Mouse (Mus musculus): ENCODE measurements at regions not wholly inside any gene's neighbourhood (a gene's known extent, or its start where the extent isn't known, plus 50 kb on each side); places are given as distances from the start of the nearest gene placed in this dataset.

GRCm38 (mm10) chr10:16600041-16600440 is 1123.0 kb upstream of the Cited2 start:
- DNase-seq: no peak

- DNase-seq: no peak
These were observed 1122.3 kb upstream of the Cited2 start for GRCm38 (mm10) chr10:16600551-16601224.

GRCm38 (mm10) chr10:16601225-16601595 is 1121.8 kb upstream of the Cited2 start:
- DNase-seq: no peak

- no peak for DNase-seq
These were observed 1114.7 kb upstream of the Cited2 start for GRCm38 (mm10) chr10:16608339-16608738.

- DNase-seq: no peak
These were observed 1104.3 kb upstream of the Cited2 start for GRCm38 (mm10) chr10:16618752-16619151.

GRCm38 (mm10) chr10:16619584-16619983 is 1103.4 kb upstream of the Cited2 start:
- DNase-seq: no peak

GRCm38 (mm10) chr10:16620804-16621559 is 1102.0 kb upstream of the Cited2 start:
- DNase-seq: no peak

- no peak for DNase-seq
These were observed 1100.2 kb upstream of the Cited2 start for GRCm38 (mm10) chr10:16622821-16623220.

- no peak for DNase-seq
These were observed 1089.8 kb upstream of the Cited2 start for GRCm38 (mm10) chr10:16633236-16633635.

- no peak for DNase-seq
These were observed 1087.6 kb upstream of the Cited2 start for GRCm38 (mm10) chr10:16635463-16635862.

- peak; percentile 3 to 12 for DNase-seq
These were observed 1086.0 kb upstream of the Cited2 start for GRCm38 (mm10) chr10:16637006-16637405.

GRCm38 (mm10) chr10:16638111-16638510 is 1084.9 kb upstream of the Cited2 start:
- DNase-seq: no peak

GRCm38 (mm10) chr10:16640136-16640535 is 1082.9 kb upstream of the Cited2 start:
- DNase-seq: no peak

- no peak for DNase-seq
These were observed 1072.9 kb upstream of the Cited2 start for GRCm38 (mm10) chr10:16650120-16650519.

GRCm38 (mm10) chr10:16652450-16652849 is 1070.6 kb upstream of the Cited2 start:
- DNase-seq: no peak

- DNase-seq: no peak
These were observed 1058.5 kb upstream of the Cited2 start for GRCm38 (mm10) chr10:16664483-16664882.

GRCm38 (mm10) chr10:16670286-16670685 is 1052.7 kb upstream of the Cited2 start:
- DNase-seq: no peak

- DNase-seq: no peak
These were observed 1042.0 kb upstream of the Cited2 start for GRCm38 (mm10) chr10:16681001-16681400.

- no peak for DNase-seq
These were observed 1037.7 kb upstream of the Cited2 start for GRCm38 (mm10) chr10:16685352-16685751.

GRCm38 (mm10) chr10:16706976-16707375 is 1016.0 kb upstream of the Cited2 start:
- no peak for DNase-seq

- no peak for DNase-seq
These were observed 1009.9 kb upstream of the Cited2 start for GRCm38 (mm10) chr10:16713143-16713542.

- no peak for DNase-seq
These were observed 1009.0 kb upstream of the Cited2 start for GRCm38 (mm10) chr10:16714065-16714464.

GRCm38 (mm10) chr10:16714526-16714925 is 1008.5 kb upstream of the Cited2 start:
- no peak for DNase-seq

GRCm38 (mm10) chr10:16742246-16742645 is 980.8 kb upstream of the Cited2 start:
- no peak for DNase-seq

- DNase-seq: no peak
These were observed 971.5 kb upstream of the Cited2 start for GRCm38 (mm10) chr10:16751546-16751945.
